Mouse (Mus musculus) small intestine, adult 2 months (tissue): Measurements from ENCODE around the gene Tmem89.

Source experiments
- CTCF ChIP-seq: fragments of 200-500 bp; IDR thresholded peaks from 2 replicates; pipeline ENCODE4 v1.5.1; 2012; ENCODE audit warnings: low read depth, mild to moderate bottlenecking, control low read depth, inconsistent platforms, low read length, moderate library complexity, mixed read lengths; ENCODE audit not compliant: insufficient replicate concordance, insufficient read length; ENCODE audit errors: extremely low read depth
- POLR2A ChIP-seq: fragments of 200-500 bp; IDR thresholded peaks from 2 replicates; pipeline ENCODE4 v1.6.1; 2012; ENCODE audit warnings: low read depth, mild to moderate bottlenecking, control low read depth, inconsistent platforms, low read length, moderate library complexity

DNA sequence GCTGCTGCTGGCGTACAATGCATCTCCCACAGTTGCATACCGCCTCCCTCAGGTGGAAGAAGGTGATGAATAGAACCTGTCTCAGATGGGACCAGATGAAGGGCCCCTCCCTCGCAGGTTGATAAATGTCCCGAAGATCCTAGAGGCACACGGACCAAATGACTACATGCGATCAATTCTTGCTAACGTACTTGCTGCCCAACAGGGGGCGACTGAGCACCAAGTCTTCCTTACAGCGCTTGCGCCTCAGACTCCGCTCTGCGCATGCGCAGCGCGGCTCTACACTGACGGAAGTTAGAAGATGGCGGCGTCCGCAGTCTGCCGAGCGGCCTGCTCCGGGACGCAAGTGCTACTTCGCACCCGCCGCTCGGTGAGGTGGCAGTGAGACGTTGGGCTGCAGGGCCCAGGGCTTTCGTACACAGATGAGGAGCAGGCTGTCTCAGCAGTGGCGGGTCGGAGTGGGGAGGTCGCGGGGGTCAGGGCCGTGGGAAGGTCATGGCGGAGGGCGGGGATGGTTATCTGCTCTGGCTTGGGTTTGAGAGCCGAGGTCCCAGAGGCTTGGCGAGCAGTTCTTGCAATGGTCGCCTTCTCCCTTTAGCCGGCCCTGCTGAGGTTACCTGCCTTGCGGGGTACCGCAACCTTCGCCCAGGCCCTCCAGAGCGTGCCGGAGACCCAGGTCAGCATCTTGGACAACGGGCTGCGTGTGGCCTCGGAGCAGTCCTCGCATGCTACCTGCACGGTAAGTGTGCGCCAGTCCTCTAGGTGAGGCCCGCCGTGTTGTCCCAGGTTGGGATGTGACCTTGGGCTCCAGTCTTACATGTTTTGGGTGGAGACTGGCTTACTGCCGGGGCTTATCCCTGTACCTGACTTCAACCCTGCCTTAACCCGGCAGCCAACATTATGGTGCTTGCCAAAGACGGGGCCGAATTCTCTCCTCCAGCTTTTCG is 22.3 kb downstream of the Tmem89 start, which contains the start of gene Uqcrc1:
- TF ChIP-seq CTCF, result peak; percentile 82; the same call in 1 of the 2 replicates
- TF ChIP-seq POLR2A, result peak; percentile 93
